Mouse (Mus musculus): ENCODE measurements around the gene Casp3.

The Casp3 gene

DNA sequence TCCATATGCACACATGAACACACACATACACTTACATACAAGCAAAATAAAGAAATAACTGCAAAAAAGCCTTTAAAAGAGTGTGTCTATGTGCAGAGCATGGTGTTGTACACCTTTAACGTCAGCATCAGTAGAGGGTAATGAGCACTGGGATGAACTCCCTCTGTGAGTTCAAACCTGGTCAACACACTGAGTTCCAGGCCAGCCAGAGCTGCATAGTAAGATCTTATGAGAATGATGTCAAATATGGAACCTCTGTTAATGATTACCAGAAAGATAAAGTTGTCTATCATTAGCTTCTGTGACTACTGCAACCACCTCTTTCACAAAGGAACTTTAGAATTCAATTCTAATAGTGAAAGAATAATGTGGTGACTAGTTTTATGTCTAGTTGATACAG is 10.2 kb upstream of the Casp3 start:
- no peak for DNase-seq (ENCODE audit: low spot score in 2 of 2)

DNA sequence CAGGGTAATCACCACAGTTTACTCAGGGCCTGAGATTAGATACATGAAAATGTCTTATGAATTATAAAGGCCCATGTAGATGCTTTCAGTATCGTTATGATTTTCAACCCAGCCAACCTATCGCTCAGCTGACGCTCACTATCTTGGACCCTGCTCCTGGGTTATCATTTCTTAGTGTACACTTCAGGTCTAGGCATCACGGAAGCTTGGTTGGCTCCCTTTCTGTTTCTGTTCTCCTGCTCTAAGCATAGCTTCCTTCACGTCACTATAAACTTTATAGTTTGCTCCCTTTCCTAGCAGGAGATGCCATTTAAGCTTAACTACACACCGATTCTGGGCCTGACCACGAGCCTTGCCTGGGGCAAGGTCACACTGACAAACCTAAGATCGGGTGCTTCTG is 5.5 kb upstream of the Casp3 start:
- no peak for DNase-seq (ENCODE audit: low spot score in 2 of 2)

DNA sequence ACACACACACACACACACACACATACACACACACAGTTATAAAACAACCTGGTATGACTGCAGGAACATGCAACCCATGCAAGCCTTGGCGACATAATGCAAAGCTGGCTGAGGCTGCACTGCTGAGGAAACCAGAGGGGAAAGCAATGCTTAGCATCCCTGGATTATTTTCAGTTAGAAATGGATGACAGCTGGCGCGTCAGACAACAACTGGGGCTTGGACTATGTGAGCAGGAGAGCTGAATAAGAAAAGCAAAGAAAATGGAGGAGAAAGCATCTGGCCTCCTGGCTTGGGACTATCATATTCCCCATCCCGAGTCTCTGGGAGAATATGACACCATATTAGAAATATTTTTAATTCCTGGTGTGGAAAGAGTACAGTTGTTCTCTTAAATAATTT is 4.2 kb upstream of the Casp3 start:
- DNase-seq (ENCODE audit: low spot score in 2 of 2), result no peak

DNA sequence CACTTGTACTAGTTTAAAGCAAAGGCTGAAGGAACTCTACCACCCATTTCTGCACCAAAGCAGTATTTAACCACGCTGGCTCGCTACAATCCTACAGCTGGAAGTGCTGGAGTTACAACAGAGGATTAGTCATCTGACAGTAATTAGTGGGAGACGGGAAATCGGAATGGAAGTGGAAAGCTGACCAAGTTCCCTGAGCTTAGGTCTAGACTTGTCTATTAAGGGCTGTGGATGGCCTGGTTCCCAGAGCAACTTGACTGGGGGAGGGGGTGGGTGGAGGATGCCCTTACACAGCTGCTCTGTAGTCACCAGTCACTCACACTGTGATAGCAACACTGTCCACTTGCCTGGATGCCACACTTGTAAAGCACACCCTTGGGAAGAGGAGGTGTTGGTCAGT is 3.7 kb upstream of the Casp3 start:
- DNase-seq (ENCODE audit: low spot score in 2 of 2), result no peak

DNA sequence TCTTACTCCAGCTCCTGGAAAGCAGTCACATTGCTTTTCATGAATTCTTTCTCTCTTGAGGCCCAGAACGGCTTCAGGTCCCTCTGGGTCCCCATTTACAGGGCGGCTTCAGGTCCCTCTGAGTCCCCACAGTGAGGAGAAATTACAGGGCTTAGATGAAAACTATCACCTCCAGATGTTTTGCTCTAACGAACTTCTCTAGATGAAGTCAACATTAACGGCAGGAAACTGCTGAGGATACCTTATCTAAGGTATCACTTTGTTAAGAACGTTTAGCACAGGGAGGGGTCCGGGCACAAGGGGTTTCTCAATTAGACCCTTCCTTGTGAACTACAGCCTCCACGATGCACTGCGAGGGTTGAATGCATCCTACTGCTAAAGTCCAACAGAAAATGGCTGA is 1.2 kb upstream of the Casp3 start:
- DNase-seq (ENCODE audit: low spot score in 2 of 2), result no peak

DNA sequence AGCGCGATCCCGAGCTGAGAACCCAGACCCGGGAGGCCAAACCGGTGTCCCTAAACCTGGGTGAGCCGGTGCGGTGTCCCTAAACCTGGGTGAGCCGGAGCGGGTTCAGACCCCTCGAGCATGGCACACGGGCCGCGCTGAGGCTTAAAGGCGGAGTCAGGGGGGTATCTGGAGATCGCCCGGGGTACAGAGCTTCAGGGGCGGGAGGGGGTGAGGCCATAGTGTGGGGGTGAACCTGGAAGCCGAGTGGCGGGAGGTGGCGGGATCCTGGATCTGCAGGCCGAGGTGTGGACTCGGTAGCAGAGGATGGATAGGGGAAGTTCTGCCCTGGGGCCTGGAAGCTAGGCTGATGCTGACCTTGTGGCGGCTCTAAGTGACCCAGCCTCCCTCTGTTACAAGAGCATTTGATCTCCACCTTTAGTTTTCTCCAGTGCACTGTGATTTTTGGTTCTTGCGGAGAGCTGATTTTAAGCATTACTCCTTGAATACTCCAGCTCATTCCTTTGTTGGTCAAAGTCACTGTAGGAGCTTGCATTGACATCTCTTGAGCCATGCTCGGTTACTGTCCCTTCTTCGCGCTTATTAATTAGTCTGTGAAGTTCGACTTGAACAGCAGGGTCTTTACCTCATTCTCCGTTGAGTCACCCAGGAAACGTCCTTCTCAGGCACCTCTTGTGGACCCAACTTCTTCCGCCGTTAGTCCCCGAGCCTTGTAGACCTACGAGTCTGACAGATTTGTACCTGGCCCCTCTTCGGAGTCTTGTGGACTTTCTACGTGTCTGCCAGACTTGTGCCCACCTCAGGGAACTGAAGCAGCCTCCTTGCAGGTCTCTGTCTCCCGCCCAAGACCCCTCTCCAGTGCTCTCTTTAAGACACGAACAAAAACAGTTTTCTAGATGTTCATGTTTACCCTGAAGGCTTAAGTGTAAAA is 864 bp downstream of the Casp3 start:
- DNase-seq (ENCODE audit: low spot score in 2 of 2), result no peak

DNA sequence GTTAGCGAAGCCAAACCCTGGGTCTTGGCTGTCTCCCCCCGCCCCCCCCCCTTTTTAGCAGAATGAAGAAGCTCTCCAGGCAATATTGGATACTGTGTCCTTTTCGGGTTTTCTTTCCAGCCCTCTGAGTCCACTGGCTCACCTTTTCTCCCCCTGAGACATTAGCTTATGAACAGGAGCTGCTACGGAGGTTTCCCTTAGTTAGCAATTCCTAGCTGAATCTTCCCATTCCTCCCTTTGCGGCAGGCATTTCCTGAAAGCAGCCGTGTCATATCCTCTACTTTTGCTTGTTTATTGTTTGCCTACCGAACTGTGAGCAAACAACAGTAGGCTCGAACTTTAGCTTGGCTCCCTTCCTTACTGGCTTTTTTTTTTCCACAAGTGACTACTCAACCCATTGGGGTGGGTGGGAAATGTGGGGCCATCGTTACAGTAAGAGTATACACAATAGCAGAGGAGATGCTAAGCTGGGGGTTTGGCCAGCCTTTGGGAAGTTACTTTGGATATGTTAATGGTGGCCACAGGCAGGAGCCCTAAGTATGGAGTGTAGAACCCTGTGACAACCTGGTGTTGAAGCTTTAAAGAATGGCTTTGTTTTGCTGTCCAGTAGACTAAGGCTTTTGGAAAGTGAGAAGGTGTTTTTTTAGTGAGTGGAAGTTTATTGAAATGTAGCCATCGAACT is 1.7 kb downstream of the Casp3 start:
- no peak for DNase-seq (ENCODE audit: low spot score in 2 of 2)

DNA sequence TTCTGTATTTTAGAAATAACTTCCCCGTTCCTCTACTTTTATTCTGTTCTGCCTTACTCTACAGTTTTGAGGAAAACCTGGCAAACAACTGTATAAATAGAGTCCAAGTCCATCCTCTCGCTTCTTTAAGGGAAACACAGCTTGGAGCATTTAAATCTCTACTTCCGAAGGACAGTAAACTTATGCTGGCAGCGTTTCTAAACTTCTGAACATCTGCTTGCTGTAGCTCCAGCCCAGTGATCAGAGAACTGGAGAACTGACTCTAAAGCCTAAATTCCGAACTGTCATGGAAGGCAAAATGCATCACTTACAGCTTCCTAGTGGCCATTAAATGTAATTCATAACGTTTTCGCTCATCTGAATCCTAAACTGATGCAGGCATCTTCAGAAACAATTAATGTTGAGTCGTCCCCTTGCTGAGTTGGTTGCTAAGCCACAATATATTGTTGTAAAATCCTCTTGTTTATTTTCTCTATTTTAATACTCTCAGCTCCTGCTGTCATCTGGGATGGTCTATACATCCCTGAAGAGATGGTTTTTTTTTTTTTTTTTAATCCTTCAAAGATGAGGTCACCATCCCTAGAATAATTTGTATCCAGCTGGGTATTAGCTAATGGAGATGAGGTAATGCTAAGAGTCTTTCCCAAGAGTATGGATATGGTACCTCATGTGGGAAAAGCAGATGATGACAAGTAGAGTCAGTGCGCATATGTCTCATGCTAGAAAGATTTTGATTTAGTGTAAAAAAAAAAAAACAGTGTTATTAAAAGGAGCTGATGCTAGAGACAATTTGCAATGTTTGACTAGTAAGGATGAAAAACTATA is 5.6 kb downstream of the Casp3 start:
- DNase-seq (ENCODE audit: low spot score in 2 of 2), result no peak

DNA sequence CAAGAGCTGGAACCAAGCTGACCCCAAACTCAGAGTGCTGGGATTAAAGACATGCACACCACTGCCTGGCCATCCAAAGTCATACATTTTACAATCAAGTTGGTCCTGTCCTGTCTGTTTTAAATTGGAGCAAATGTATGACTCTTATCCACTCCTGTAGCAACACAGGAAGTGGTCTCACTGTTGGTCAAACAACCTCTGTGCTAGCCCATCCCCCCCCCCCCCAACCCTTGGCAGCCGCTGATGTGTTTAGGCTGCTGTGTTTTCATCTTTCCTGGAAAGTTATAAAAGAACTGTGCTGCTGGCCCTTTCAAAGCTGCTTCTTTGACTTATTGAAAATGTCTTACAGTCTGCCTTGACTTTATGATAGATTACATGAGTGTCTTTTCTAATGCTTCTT is 8.1 kb downstream of the Casp3 start:
- DNase-seq (ENCODE audit: low spot score in 2 of 2), result no peak

DNA sequence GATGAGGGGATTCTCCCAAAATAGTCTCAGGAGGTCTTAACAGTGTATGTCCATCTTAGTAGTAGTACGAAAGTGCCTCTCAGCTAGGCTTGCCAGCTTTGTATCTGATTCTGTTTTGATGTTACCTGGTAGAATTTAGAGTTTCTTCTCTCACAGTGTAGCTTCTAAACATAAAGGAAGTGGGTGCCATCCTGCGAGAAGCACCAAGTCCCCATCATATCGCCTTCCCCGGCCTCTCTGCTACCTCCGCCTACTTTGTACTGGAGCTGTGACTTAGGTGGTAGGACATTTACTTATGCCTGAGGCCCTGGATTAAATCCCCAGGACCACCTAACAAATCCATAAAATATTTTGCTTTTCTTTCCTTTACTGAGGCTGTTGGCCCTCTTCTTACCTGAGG is 9.6 kb downstream of the Casp3 start:
- DNase-seq (ENCODE audit: low spot score in 2 of 2), result no peak

DNA sequence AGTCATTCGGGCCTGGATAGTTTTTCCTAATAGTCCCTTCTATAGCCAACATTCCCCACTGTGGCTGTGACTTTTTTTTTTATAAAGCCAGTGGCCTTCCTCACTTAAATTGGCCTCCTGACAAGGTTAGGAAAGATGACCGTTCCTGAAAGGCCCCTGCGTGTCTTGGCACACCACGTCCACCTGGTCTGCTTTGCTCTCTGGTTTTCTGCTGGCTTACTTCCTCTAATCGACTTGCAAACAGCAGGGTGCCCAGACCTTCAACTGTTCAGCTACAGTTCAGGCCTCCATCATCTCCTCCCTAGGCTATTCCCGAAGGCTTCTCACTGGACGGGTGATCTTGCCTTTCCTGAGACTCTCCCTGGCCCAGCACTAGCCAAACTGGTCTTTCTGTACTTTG is 10.8 kb downstream of the Casp3 start:
- DNase-seq (ENCODE audit: low spot score in 2 of 2), result no peak

DNA sequence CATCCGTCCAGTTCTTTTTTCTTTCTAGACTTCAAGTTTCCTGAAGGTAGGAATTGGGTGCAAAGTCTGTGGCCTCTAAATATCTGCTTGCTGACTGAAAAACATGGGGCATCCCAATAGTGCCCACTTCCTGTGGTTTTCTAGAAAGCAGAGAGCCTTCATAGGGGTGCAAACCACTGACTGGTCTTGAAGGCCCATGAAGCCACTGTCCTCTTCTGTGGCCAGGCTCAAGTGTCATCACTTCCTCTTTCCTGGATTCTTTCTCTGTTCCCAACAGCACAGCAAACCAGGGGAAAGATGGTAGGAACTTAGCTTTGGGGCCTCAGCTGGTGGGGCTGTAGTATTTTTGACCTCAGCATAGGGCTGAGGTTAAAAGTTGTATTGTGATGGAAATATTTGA is 11.6 kb downstream of the Casp3 start:
- no peak for DNase-seq (ENCODE audit: low spot score in 2 of 2)

DNA sequence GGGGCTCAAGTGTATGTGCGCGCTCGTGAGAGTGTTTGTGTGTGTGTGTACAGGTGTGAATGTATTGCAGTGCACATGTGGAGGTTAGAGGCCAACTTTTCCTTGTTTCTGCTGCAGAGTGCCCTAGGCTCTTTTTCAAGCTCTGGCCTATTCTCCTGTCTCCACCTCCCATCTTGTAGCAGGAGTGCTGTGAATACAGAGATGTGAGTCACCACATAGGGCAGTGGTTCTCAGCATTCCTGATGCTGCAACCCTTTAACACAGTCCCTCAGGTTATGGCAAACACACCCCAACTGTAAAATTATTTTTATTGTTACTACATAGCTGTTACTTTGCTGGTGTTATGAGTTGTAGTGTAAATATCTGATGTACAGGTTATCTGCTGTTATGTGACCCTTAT is 13.3 kb downstream of the Casp3 start:
- no peak for DNase-seq (ENCODE audit: low spot score in 2 of 2)

DNA sequence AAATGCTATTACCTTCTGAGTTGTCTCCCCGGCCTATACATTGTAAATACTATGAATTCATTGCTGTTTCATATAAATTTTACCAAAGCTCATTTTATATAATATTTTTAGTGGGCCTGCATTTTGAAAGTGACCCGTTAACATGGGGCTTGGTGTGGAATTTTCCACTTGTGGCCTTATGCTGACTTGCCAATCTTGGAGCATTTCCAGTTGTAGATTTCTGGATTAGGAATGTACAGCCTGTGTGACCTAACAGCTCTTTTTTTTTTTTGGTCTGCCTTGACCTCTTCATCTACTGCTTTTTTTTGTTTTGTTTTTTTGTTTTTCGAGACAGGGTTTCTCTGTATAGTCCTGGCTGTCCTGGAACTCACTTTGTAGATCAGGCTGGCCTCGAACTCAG is 13.8 kb downstream of the Casp3 start:
- DNase-seq (ENCODE audit: low spot score in 2 of 2), result no peak

DNA sequence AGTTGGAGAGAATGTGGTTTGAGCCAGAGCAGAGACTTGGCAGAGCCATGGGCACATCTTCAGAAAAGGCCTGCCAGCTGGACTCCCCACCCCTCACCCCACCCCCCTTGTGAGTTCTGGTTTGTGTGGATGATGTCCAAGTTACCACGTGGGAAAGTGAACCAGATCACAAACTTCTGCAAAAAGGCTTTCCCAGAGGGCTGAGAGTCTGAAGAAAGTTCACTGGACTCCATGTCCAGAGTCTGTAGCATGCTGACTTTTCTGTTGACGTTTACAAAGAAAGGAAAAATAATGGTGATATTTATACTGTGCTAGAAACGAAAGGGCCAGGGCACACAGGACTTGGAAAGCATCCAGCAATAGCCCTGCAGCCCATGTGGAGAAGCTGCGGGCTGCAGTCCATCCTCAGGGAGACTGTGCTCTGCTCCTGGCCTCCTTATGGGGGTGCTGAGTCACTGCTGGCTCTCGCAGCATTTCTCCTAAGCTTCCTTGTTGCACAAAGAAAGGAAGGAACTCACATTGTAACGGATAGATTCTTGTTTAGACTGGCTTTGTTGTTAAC is 22.0 kb downstream of the Casp3 start:
- peak in 1 of 2 experiments; percentile 8 for DNase-seq (ENCODE audit: low spot score in 2 of 2)

DNA sequence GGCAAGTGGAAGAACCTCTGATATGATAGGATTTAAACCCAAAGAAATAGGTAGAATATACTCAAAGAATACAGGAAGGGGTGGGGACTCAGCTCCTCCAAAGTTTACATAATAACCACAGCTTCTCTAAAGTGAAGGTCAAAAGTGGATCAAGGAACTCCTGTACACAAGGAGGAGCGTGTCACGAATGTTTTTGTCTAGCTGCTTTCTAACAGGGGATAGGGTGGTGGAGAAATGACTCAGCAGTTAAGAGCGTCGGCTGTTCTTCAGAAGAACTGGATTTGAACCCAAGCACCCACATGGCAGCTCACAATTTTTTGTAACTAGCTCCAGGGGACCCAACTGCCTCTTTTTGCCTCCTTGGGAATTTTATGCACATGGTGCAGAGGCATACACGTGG is 22.8 kb downstream of the Casp3 start:
- DNase-seq (ENCODE audit: low spot score in 2 of 2), result no peak

DNA sequence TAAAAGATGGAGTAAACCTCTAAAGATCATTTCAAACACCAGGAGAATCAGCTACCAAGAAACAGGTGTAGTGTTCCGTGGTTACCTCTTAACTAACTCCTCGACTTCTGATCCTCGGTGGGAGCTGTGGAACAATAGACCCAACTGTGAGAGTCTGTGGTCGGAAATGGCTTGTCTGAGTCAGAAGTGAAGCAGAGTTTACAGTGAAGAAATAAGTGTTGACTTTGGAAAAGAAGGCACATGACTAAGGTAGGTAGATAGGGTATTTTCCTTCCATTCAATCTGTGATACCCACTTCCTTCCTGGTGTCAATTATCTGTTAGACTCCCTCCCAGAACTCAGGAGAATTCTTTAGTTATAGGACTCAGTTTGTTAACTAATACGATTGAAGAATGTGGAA is 24.2 kb downstream of the Casp3 start:
- no peak for DNase-seq (ENCODE audit: low spot score in 2 of 2)

DNA sequence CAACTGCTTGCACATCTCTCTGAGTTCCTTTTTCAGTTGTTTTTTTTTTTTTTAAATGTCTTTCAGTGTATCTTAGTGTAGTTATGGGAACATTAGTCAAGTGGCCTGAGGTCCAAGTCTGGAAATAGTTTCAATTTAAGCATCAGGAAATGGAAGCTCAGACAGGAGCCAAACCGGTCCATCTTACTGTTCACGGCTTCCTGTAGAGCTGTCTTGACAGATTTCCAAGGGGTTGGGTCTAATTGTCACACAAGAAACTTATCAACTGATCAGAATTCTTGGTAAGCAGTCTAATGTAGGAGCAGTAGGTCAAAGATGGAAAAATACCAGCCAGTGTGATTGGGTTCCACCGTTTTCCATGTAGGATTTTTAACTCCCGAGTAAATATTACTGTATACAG is 31.3 kb downstream of the Casp3 start:
- no peak for DNase-seq (ENCODE audit: low spot score in 2 of 2)

DNA sequence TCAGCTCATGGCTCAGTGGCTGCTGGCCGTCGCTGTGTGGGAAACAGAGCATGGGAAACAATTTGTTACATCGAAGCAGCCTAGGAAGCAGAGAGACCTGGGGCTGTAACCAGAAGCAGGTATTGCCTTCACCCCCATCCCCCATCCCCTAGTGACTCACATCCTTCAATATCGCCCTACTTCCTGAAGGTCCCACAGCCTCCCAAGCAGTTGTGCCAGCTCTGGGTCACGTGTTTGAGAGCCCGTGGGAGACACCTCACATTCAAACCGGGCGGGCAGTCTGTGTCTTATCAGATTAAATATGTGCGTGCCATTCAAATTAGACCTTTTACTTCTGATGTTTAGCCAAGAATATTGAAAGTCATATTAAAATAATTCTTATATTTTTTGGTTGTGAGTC is 34.8 kb downstream of the Casp3 start:
- no peak for DNase-seq (ENCODE audit: low spot score in 2 of 2)

DNA sequence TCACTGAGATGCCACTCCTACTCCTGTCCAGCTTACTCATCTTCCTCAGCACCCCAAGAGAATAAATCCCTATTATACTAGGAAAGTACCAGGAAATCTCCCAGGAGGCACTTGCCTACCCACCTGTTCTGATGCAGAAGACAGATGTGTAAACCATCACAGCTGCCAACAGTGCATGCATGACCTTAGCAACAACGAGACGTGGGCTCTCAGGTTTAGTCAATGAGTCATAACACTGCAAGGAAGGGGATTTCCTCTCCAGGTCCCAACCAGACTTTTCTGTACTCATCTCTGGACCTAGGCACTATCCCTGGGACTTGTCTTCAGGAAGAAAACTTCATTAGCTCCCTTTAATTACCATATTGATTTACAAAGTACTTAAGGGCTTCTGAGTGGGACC is 38.8 kb downstream of the Casp3 start:
- DNase-seq (ENCODE audit: low spot score in 2 of 2), result no peak

DNA sequence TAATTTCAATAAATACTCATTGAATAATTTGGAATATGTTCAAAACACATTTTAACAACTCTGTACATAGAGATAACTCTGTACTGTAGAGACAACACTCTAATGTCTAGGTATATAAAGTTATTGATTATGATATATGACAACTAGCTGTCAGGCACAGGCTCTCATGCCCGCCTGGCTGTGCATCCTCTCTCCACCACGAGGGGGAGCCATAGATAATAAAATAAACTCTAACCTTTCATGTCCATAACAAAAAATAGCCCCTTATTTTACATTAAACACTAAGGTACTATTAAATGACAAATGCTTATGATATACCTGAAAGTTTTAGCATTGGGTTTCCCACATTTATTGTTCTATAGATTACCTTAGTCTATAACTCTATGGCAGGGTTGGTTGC is 54.4 kb downstream of the Casp3 start:
- peak; percentile 22 to 52 for DNase-seq (ENCODE audit: low spot score in 2 of 2)

DNA sequence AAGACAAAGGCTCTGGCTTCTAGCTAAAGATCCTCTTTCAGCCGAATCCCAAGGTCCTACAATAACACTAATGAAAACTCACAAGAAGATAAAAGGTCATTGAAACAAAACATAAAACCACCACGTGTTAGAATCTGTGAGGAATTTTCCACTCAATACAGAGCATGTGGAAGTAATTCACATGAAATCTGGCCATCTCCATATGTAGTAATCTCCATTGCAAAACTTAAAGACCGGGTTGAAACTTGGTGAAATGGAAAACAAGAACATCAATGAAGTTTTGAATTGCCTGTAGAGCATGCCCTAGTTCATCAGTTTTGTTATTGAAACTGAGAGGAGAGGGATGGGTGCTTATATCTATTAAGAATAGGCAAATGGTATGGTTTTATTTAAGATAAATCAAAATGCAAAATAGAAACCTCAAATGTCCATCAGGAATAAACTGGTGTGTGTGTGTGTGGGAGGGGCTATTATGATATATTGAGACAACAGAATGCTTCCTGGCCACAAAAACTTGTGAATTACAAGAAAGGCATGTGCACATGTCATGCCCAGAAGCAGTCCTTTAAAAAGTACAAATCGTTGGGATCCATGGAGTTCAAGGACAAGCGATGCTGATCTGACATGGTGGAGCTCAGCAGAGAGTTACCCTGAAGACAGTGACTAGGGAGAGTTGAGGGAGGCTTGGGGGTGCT is 63.7 kb downstream of the Casp3 start:
- DNase-seq (ENCODE audit: low spot score in 2 of 2), result no peak

Data from right cerebral cortex, postnatal 36 days (tissue).